ENCODE assay signal across 17 mouse cellular contexts in genomic region chr5:67884422-67885210, GRCm38 (mm10). TPM values are rescaled to one million over a fixed set of nuclear protein-coding genes. Genes with fewer than 3 reads are reported as not detected.
DNase-seq lines count a peak whose midpoint lies in the region; ATAC-seq and TF ChIP-seq lines count a peak whose summit lies in the region.
"Had no signal": no experiment of that assay in that cellular context is flagged by ENCODE, and none has a peak within 500 bp of the region (broad histone marks: within the 10 kb centered on the region; RNA-seq: fewer than 3 reads in every experiment).

No protein-coding gene starts in this region.

- no peak for TF ChIP-seq CTCF in hindbrain, postnatal 0 days (IDR thresholded peaks at IDR 0.05; ENCODE audit: low read depth)

- H3K27me3 ChIP-seq in hindbrain, postnatal 0 days (ENCODE audit: insufficient read depth, low read length): no peaks in the 10 kb centered on the region
- H3K27me3 ChIP-seq: embryonic facial prominence, embryonic 15.5 days; limb, embryonic 15.5 days had no signal

- DNase-seq in layer of hippocampus, adult 9-10 months (ENCODE audit: low spot score): peak; percentile 2
- DNase-seq in layer of hippocampus, postnatal 14 days (ENCODE audit: low spot score in 2 of 2): no peak
- peak; percentile 32 for DNase-seq in embryo, embryonic 11 days
- DNase-seq in hindbrain, postnatal 0 days (ENCODE audit: low spot score): peak; percentile 22
- DNase-seq in retina, embryonic 14.5 days (ENCODE audit: low spot score): peak; percentile 29
- no peak for DNase-seq in lung, postnatal 10 days
- DNase-seq in adrenal gland, postnatal 10 days: no peak
- DNase-seq: cerebellum, adult 8-10 months; kidney, adult 11 months; thymus, adult 18-20 months had no signal

- no peaks in the 10 kb centered on the region for H3K9me3 ChIP-seq in hindbrain, postnatal 0 days (ENCODE audit: low read length)
- H3K9me3 ChIP-seq: embryonic facial prominence, embryonic 15.5 days; limb, embryonic 15.5 days had no signal

- H3K4me1 ChIP-seq in hindbrain, postnatal 0 days (ENCODE audit: insufficient read depth, low read length): no peaks in the 10 kb centered on the region
- H3K4me1 ChIP-seq: embryonic facial prominence, embryonic 15.5 days; limb, embryonic 15.5 days had no signal

- no peak overlapping the region for H3K27ac ChIP-seq in hindbrain, postnatal 0 days
- H3K27ac ChIP-seq: embryonic facial prominence, embryonic 15.5 days; limb, embryonic 15.5 days had no signal

- H3K4me3 ChIP-seq in hindbrain, postnatal 0 days (ENCODE audit: low read length): no peak overlapping the region
- H3K4me3 ChIP-seq: embryonic facial prominence, embryonic 15.5 days; limb, embryonic 15.5 days; myocyte had no signal

- no peak for ATAC-seq in hindbrain, postnatal 0 days

- H3K4me2 ChIP-seq in hindbrain, postnatal 0 days (ENCODE audit: low read depth, low read length): peak overlapping the region; percentile 31
- H3K4me2 ChIP-seq: embryonic facial prominence, embryonic 15.5 days; limb, embryonic 15.5 days had no signal

- no peaks in the 10 kb centered on the region for H3K36me3 ChIP-seq in hindbrain, postnatal 0 days (ENCODE audit: insufficient read depth, low read length)
- H3K36me3 ChIP-seq: embryonic facial prominence, embryonic 15.5 days; limb, embryonic 15.5 days had no signal

- H3K9ac ChIP-seq in hindbrain, postnatal 0 days (replicated peaks; ENCODE audit: low read length): no peak overlapping the region
- H3K9ac ChIP-seq: embryonic facial prominence, embryonic 15.5 days; limb, embryonic 15.5 days had no signal

- 22% methylated on average over 9 of the region's 9 CpGs for WGBS in hindbrain, postnatal 0 days

RNA-seq across cellular contexts. Expression of gene Atp8a1, which starts 37.4 kb away (rescaled TPM):
- total RNA-seq in layer of hippocampus, postnatal 14 days (2021): 100 to 1,000 TPM; 141 to 150 TPM
- total RNA-seq in hindbrain, postnatal 0 days (2014; rRNA removed): 78.2 and 125 TPM in 2 replicates
- 37.8 and 41.1 TPM in 2 replicates for polyA plus RNA-seq in hindbrain, postnatal 0 days (2015; fragmentation: Nextera tagmentation; extraction: Ambion mirVana)
- 10 to 100 TPM; 17.5 to 26.6 TPM for total RNA-seq in adrenal gland, postnatal 10 days (2021)

RNA-seq across cellular contexts. Expression of gene Gm5108, which starts 56.9 kb away (rescaled TPM):
- total RNA-seq in layer of hippocampus, postnatal 14 days (2021): not detected
- not detected in 2 replicates for total RNA-seq in hindbrain, postnatal 0 days (2014; rRNA removed)
- polyA plus RNA-seq in hindbrain, postnatal 0 days (2015; fragmentation: Nextera tagmentation; extraction: Ambion mirVana): not detected in 2 replicates
- total RNA-seq in adrenal gland, postnatal 10 days (2021): not detected
- total RNA-seq: gastrocnemius, postnatal 25 days had no signal
- polyA plus RNA-seq: embryonic facial prominence, embryonic 15.5 days; heart, embryonic 16.5 days; large intestine, adult 2 months; limb, embryonic 15.5 days; lung, postnatal 0 days; myocyte had no signal

Comparison
In these comparisons a context has a peak if more than half of its experiments do, and no peak if none do; other contexts are left out.
1. DNase-seq: peak in layer of hippocampus, adult 9-10 months (single experiment), embryo, embryonic 11 days (single experiment), hindbrain, postnatal 0 days (single experiment) and retina, embryonic 14.5 days (single experiment); none in layer of hippocampus, postnatal 14 days (0 of 2), lung, postnatal 10 days (single experiment) and adrenal gland, postnatal 10 days (single experiment).